Mouse (Mus musculus): ENCODE measurements around the gene Erlec1. TPM values are rescaled to one million over a fixed set of nuclear protein-coding genes. Genes with fewer than 3 reads are reported as not detected.

Gene Erlec1
- polyA plus RNA-seq, 1 experiment from 2014 or later: 16.4 TPM

- H3K4me1 ChIP-seq (ENCODE audit: control insufficient read depth, insufficient read depth, low read length): peaks cover 7% of the 10 kb centered on the region; the same call in 1 of the 2 replicates
- no peaks in the 10 kb centered on the region for H3K9me3 ChIP-seq (ENCODE audit: control insufficient read depth, low read length)
- H3K4me2 ChIP-seq (ENCODE audit: low read depth, low read length): peak overlapping the region; percentile 78
- no peaks in the 10 kb centered on the region for H3K27me3 ChIP-seq (replicated peaks; ENCODE audit: control insufficient read depth, insufficient read depth, low read length)
- ATAC-seq (ENCODE audit: low read depth) (no peak), DNase-seq (ENCODE audit: low spot score) (no peak)
- no peaks in the 10 kb centered on the region for H3K36me3 ChIP-seq (ENCODE audit: control insufficient read depth, insufficient read depth, low read length)
- H3K4me3 ChIP-seq (ENCODE audit: low read depth, low read length): peak overlapping the region; percentile 66
- 48% methylated on average over 2 of the region's 2 CpGs for WGBS
- no peak overlapping the region for H3K9ac ChIP-seq (ENCODE audit: low read depth, low read length)
- H3K27ac ChIP-seq (replicated peaks; ENCODE audit: low read depth, low read length): no peak overlapping the region
Observed at GRCm38 (mm10) chr11:30985237-30985636, 31.1 kb upstream of the Erlec1 start.

- no peaks in the 10 kb centered on the region for H3K27me3 ChIP-seq (replicated peaks; ENCODE audit: control insufficient read depth, insufficient read depth, low read length)
- peak overlapping the region; percentile 56 for H3K4me2 ChIP-seq (ENCODE audit: low read depth, low read length)
- ATAC-seq (ENCODE audit: low read depth) (peak; percentile 86), DNase-seq (ENCODE audit: low spot score) (peak; percentile 60)
- H3K9ac ChIP-seq (ENCODE audit: low read depth, low read length): peak overlapping the region; percentile 78
- H3K9me3 ChIP-seq (ENCODE audit: control insufficient read depth, low read length): peaks cover 20% of the 10 kb centered on the region
- under 1% methylated on average over 24 of the region's 32 CpGs for WGBS
- H3K4me3 ChIP-seq (ENCODE audit: low read depth, low read length): peak overlapping the region; percentile 83
- peak overlapping the region; percentile 80 for H3K27ac ChIP-seq (replicated peaks; ENCODE audit: low read depth, low read length)
- H3K4me1 ChIP-seq (ENCODE audit: control insufficient read depth, insufficient read depth, low read length): 0 out of 2 replicates have a peak, but pooled peaks cover 6% of the 10 kb centered on the region
- H3K36me3 ChIP-seq (ENCODE audit: control insufficient read depth, insufficient read depth, low read length): peaks cover 44% of the 10 kb centered on the region
Observed at GRCm38 (mm10) chr11:30953469-30954154, 523 bp downstream of the Erlec1 start.

GRCm38 (mm10) chr11:30952829-30953228 is 1.3 kb downstream of the Erlec1 start:
- DNase-seq (ENCODE audit: low spot score) (no peak), ATAC-seq (ENCODE audit: low read depth) (no peak)
- Histone ChIP-seq H3K36me3 (ENCODE audit: control insufficient read depth, insufficient read depth, low read length) (peaks cover 49% of the 10 kb centered on the region), H3K27ac (replicated peaks; ENCODE audit: low read depth, low read length) (no peak overlapping the region), H3K4me3 (ENCODE audit: low read depth, low read length) (peak overlapping the region; percentile 83), H3K4me1 (ENCODE audit: control insufficient read depth, insufficient read depth, low read length) (0 out of 2 replicates have a peak, but pooled peaks cover 6% of the 10 kb centered on the region), H3K4me2 (ENCODE audit: low read depth, low read length) (peak overlapping the region; percentile 56), H3K9me3 (ENCODE audit: control insufficient read depth, low read length) (peaks cover 16% of the 10 kb centered on the region), H3K9ac (ENCODE audit: low read depth, low read length) (peak overlapping the region; percentile 78), H3K27me3 (replicated peaks; ENCODE audit: control insufficient read depth, insufficient read depth, low read length) (no peaks in the 10 kb centered on the region)
- WGBS: 55% methylated on average over 5 of the region's 5 CpGs

DNA sequence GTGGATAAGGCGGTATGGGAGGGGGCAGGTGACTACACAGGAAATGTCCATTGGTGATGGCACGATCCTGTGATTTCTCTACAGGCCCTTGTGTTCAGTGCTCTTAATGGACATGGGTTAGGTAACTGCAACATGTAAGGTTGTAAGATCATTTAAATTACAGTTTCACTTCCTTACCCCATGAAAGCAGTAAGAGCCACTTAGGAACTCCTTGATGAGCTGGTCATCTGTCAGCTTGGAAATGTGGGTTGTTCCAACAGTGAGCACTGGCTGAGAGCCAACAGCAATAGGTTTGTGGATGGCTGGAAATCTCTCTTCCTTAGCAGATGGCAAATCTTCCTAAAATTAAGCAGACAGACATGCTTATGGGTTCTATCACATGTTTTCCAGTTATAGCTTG is 10.6 kb downstream of the Erlec1 start:
- Histone ChIP-seq H3K4me3 (ENCODE audit: low read depth, low read length) (no peak overlapping the region), H3K36me3 (ENCODE audit: control insufficient read depth, insufficient read depth, low read length) (peaks cover 75% of the 10 kb centered on the region), H3K27ac (replicated peaks; ENCODE audit: low read depth, low read length) (no peak overlapping the region), H3K4me1 (ENCODE audit: control insufficient read depth, insufficient read depth, low read length) (no peaks in the 10 kb centered on the region), H3K9me3 (ENCODE audit: control insufficient read depth, low read length) (no peaks in the 10 kb centered on the region), H3K9ac (ENCODE audit: low read depth, low read length) (no peak overlapping the region), H3K4me2 (ENCODE audit: low read depth, low read length) (no peak overlapping the region), H3K27me3 (replicated peaks; ENCODE audit: control insufficient read depth, insufficient read depth, low read length) (no peaks in the 10 kb centered on the region)
- ATAC-seq (ENCODE audit: low read depth) (no peak), DNase-seq (ENCODE audit: low spot score) (no peak)
- WGBS: 92% methylated on average over 2 of the region's 2 CpGs

DNA sequence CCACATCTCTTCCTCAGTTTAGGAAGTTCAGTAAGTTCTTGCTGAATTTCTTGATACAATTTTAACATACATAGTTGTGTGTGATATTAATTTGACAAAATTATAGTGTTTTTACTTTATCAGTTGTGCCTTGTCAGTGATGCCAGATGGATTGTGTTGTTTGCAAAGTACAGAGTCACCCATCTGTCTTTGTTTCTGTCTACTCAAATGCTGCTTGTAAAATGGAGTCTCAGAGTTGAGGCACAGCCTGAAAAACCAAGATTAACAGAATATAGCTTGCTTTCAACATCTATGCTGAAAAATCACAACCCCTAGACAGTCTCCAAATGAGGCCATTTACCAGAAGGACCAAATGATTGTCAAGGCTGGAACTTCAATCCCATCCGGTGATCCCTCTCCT is 25.6 kb downstream of the Erlec1 start:
- no peak for ATAC-seq (ENCODE audit: low read depth)
- DNase-seq (ENCODE audit: low spot score): no peak
- H3K27me3 ChIP-seq (replicated peaks; ENCODE audit: control insufficient read depth, insufficient read depth, low read length): no peaks in the 10 kb centered on the region
- no peak overlapping the region for H3K27ac ChIP-seq (replicated peaks; ENCODE audit: low read depth, low read length)
- H3K9me3 ChIP-seq (ENCODE audit: control insufficient read depth, low read length): no peaks in the 10 kb centered on the region
- peaks cover 39% of the 10 kb centered on the region for H3K36me3 ChIP-seq (ENCODE audit: control insufficient read depth, insufficient read depth, low read length)
- H3K9ac ChIP-seq (ENCODE audit: low read depth, low read length): no peak overlapping the region
- H3K4me3 ChIP-seq (ENCODE audit: low read depth, low read length): no peak overlapping the region
- H3K4me1 ChIP-seq (ENCODE audit: control insufficient read depth, insufficient read depth, low read length): no peaks in the 10 kb centered on the region
- 80% methylated on average over 1 of the region's 1 CpGs for WGBS
- H3K4me2 ChIP-seq (ENCODE audit: low read depth, low read length): no peak overlapping the region

DNA sequence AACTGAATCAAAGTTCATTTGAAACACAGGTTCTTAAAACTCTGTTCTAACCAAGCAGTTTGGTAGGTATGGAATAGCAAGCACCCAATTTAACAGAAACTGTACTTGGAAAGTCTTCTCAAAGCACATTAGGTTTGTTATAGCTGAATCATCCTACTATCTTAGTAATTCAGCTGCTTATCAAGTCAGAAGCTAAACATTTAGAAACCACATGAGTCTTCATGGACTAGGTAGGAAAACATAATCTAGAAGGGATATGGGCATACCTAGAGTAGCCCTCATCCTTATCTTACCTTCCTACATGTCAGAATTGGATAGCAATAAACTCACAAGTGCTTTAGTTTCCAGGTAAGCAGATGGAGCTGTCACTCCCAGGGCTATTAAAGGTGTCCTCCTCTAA is 26.1 kb downstream of the Erlec1 start:
- Histone ChIP-seq H3K27ac (replicated peaks; ENCODE audit: low read depth, low read length) (no peak overlapping the region), H3K4me2 (ENCODE audit: low read depth, low read length) (no peak overlapping the region), H3K36me3 (ENCODE audit: control insufficient read depth, insufficient read depth, low read length) (peaks cover 39% of the 10 kb centered on the region), H3K4me1 (ENCODE audit: control insufficient read depth, insufficient read depth, low read length) (no peaks in the 10 kb centered on the region), H3K9me3 (ENCODE audit: control insufficient read depth, low read length) (no peaks in the 10 kb centered on the region), H3K9ac (ENCODE audit: low read depth, low read length) (no peak overlapping the region), H3K27me3 (replicated peaks; ENCODE audit: control insufficient read depth, insufficient read depth, low read length) (no peaks in the 10 kb centered on the region), H3K4me3 (ENCODE audit: low read depth, low read length) (no peak overlapping the region)
- ATAC-seq (ENCODE audit: low read depth) (no peak), DNase-seq (ENCODE audit: low spot score) (no peak)

- no peak overlapping the region for H3K4me2 ChIP-seq (ENCODE audit: low read depth, low read length)
- H3K4me3 ChIP-seq (ENCODE audit: low read depth, low read length): no peak overlapping the region
- no peaks in the 10 kb centered on the region for H3K9me3 ChIP-seq (ENCODE audit: control insufficient read depth, low read length)
- DNase-seq (ENCODE audit: low spot score): no peak
- peaks cover 25% of the 10 kb centered on the region for H3K36me3 ChIP-seq (ENCODE audit: control insufficient read depth, insufficient read depth, low read length)
- no peaks in the 10 kb centered on the region for H3K4me1 ChIP-seq (ENCODE audit: control insufficient read depth, insufficient read depth, low read length)
- H3K27ac ChIP-seq (replicated peaks; ENCODE audit: low read depth, low read length): no peak overlapping the region
- no peaks in the 10 kb centered on the region for H3K27me3 ChIP-seq (replicated peaks; ENCODE audit: control insufficient read depth, insufficient read depth, low read length)
- 95% methylated on average over 3 of the region's 3 CpGs for WGBS
- no peak overlapping the region for H3K9ac ChIP-seq (ENCODE audit: low read depth, low read length)
- no peak for ATAC-seq (ENCODE audit: low read depth)
Observed at GRCm38 (mm10) chr11:30923283-30923682, 30.9 kb downstream of the Erlec1 start.

- WGBS: 50% methylated on average over 1 of the region's 1 CpGs
- no peak for ATAC-seq (ENCODE audit: low read depth)
- Histone ChIP-seq H3K27me3 (replicated peaks; ENCODE audit: control insufficient read depth, insufficient read depth, low read length) (no peaks in the 10 kb centered on the region), H3K4me2 (ENCODE audit: low read depth, low read length) (no peak overlapping the region), H3K27ac (replicated peaks; ENCODE audit: low read depth, low read length) (no peak overlapping the region), H3K9me3 (ENCODE audit: control insufficient read depth, low read length) (no peaks in the 10 kb centered on the region), H3K4me1 (ENCODE audit: control insufficient read depth, insufficient read depth, low read length) (no peaks in the 10 kb centered on the region), H3K36me3 (ENCODE audit: control insufficient read depth, insufficient read depth, low read length) (peaks cover 9% of the 10 kb centered on the region), H3K9ac (ENCODE audit: low read depth, low read length) (no peak overlapping the region), H3K4me3 (ENCODE audit: low read depth, low read length) (no peak overlapping the region)
- DNase-seq (ENCODE audit: low spot score): no peak
Observed at GRCm38 (mm10) chr11:30920641-30921040, 33.5 kb downstream of the Erlec1 start.

- Histone ChIP-seq H3K27ac (replicated peaks; ENCODE audit: low read depth, low read length) (no peak overlapping the region), H3K4me1 (ENCODE audit: control insufficient read depth, insufficient read depth, low read length) (no peaks in the 10 kb centered on the region), H3K9me3 (ENCODE audit: control insufficient read depth, low read length) (no peaks in the 10 kb centered on the region), H3K27me3 (replicated peaks; ENCODE audit: control insufficient read depth, insufficient read depth, low read length) (no peaks in the 10 kb centered on the region), H3K36me3 (ENCODE audit: control insufficient read depth, insufficient read depth, low read length) (no peaks in the 10 kb centered on the region), H3K4me3 (ENCODE audit: low read depth, low read length) (no peak overlapping the region), H3K9ac (ENCODE audit: low read depth, low read length) (no peak overlapping the region), H3K4me2 (ENCODE audit: low read depth, low read length) (no peak overlapping the region)
- ATAC-seq (ENCODE audit: low read depth) (no peak), DNase-seq (ENCODE audit: low spot score) (no peak)
- WGBS: 91% methylated on average over 3 of the region's 3 CpGs
Observed at GRCm38 (mm10) chr11:30912311-30912710, 41.8 kb downstream of the Erlec1 start.

All from embryonic facial prominence, embryonic 14.5 days (tissue).